Mouse (Mus musculus) cortical plate, adult 2 months (tissue): ENCODE measurements around the gene Zfp72.

Source experiments
- CTCF ChIP-seq: fragments of 200-500 bp; IDR thresholded peaks from 2 replicates; pipeline ENCODE4 v1.5.1; 2011; ENCODE audit warnings: mild to moderate bottlenecking, control low read depth, low read length; ENCODE audit not compliant: insufficient read depth; ENCODE audit errors: extremely low read depth
- POLR2A ChIP-seq: fragments of 200-500 bp; IDR thresholded peaks from 2 replicates; pipeline ENCODE4 v1.6.1; 2011; ENCODE audit warnings: mild to moderate bottlenecking, low read length, control low read depth; ENCODE audit not compliant: insufficient read depth; ENCODE audit errors: extremely low read depth

- no peak for TF ChIP-seq POLR2A
- TF ChIP-seq CTCF = no peak
Observed at GRCm38 (mm10) chr13:74363859-74364235, 26.8 kb downstream of the Zfp72 start, which contains the start of gene Lrrc14b.
